Mouse (Mus musculus) cerebellum, postnatal 25 days (tissue): ENCODE measurements around the gene Lama1.
"Not testable (repeated sequence)": the region's sequence is repeated elsewhere in the genome, so short reads cannot be mapped to it uniquely, and the experiment has no call there.

Experiments
- DNase-seq, 2 experiments: peaks; one replicate each; pipeline ENCODE4 v3.0.0; 2021; ENCODE audit warnings: mixed read lengths in 2 of 2

The Lama1 gene

GRCm38 (mm10) chr17:67841494-67841893 lies 144.4 kb downstream of the Lama1 start:
- not testable (repeated sequence) for DNase-seq

- no peak for DNase-seq
Measured at GRCm38 (mm10) chr17:67861080-67861630, 164.1 kb downstream of the Lama1 start.

GRCm38 (mm10) chr17:67861744-67862535 lies 164.9 kb downstream of the Lama1 start:
- DNase-seq, result peak; percentile 73 to 82

- no peak for DNase-seq
Measured at GRCm38 (mm10) chr17:67864363-67864762, 167.3 kb downstream of the Lama1 start.

- no peak for DNase-seq
Measured at GRCm38 (mm10) chr17:67864912-67865311, 167.9 kb downstream of the Lama1 start.

GRCm38 (mm10) chr17:67866026-67866425 lies 169.0 kb downstream of the Lama1 start:
- no peak for DNase-seq

- no peak for DNase-seq
Measured at GRCm38 (mm10) chr17:67866541-67867241, 169.6 kb downstream of the Lama1 start.

- DNase-seq, result peak; percentile 71 to 87
Measured at GRCm38 (mm10) chr17:67869731-67870601, 172.9 kb downstream of the Lama1 start.
